Mouse (Mus musculus) kidney, embryonic 14.5 days (tissue): ENCODE data around the gene Megf9. TPM values are rescaled to one million over a fixed set of nuclear protein-coding genes. Genes with fewer than 3 reads are reported as not detected.

ENCODE experiments used
- ATAC-seq: fragments of 200-750 bp; cut with Nextera tagmentation; 2 replicates; pipeline ENCODE4 v1.8.0; 2017; ENCODE audit warnings: moderate number of reproducible peaks, mild to moderate bottlenecking, moderate TSS enrichment, moderate library complexity; ENCODE audit not compliant: low FRiP score, low TSS enrichment
- H3K27ac ChIP-seq: fragments of 300-500 bp; sonication (generic); 2 replicates; pipeline ENCODE4 v1.5.1; 2014; ENCODE audit warnings: low read depth, mild to moderate bottlenecking, low read length, moderate library complexity, mixed read lengths
- H3K27me3 ChIP-seq: fragments of 300-500 bp; sonication (generic); 2 replicates; pipeline ENCODE4 v1.6.1; 2014; ENCODE audit warnings: mild to moderate bottlenecking, low read length; ENCODE audit not compliant: control insufficient read depth, insufficient read depth
- H3K36me3 ChIP-seq: fragments of 300-500 bp; sonication (generic); 2 replicates; pipeline ENCODE4 v1.6.1; 2014; ENCODE audit warnings: low read length, mixed read lengths; ENCODE audit not compliant: control insufficient read depth, insufficient read depth
- H3K4me1 ChIP-seq: fragments of 300-500 bp; sonication (generic); 2 replicates; pipeline ENCODE4 v1.6.1; 2014; ENCODE audit warnings: low read length, mixed read lengths; ENCODE audit not compliant: control insufficient read depth, insufficient read depth
- H3K4me2 ChIP-seq: fragments of 300-500 bp; sonication (generic); replicated peaks from 2 replicates; pipeline ENCODE4 v1.6.1; 2014; ENCODE audit warnings: low read depth, mild to moderate bottlenecking, low read length
- H3K4me3 ChIP-seq: fragments of 300-500 bp; sonication (generic); 2 replicates; pipeline ENCODE4 v1.5.1; 2014; ENCODE audit warnings: mild to moderate bottlenecking, low read length
- H3K9ac ChIP-seq: fragments of 300-500 bp; sonication (generic); 2 replicates; pipeline ENCODE4 v1.6.1; 2014; ENCODE audit warnings: low read depth, mild to moderate bottlenecking, low read length, moderate library complexity
- H3K9me3 ChIP-seq: fragments of 300-500 bp; sonication (generic); 2 replicates; pipeline ENCODE4 v1.6.1; 2016; ENCODE audit warnings: low read length; ENCODE audit not compliant: control insufficient read depth
- WGBS: fragments of 180-500 bp; shearing (Covaris S2); extraction: QIAGEN DNeasy Blood & Tissue Kit; methylation state at CpG from one replicate; pipeline ENCODE4 v1.1.7; 2014; 5-methylcytosine and 5-hydroxymethylcytosine counted together
- polyA plus RNA-seq: library from polyadenylated mRNA; unstranded; fragments of >200 nt; fragmentation: Nextera tagmentation; extraction: Ambion mirVana; gene quantifications from 2 replicates; pipeline ENCODE4 v1.2.1, GENCODE M21; 2014

Megf9 gene
- polyA plus RNA-seq, 1 experiment from 2014 or later: 21.1 TPM

GRCm38 (mm10) chr4:70471398-70471797, 63.4 kb downstream of the Megf9 start:
- no peak overlapping the region for H3K4me3 ChIP-seq
- H3K36me3 ChIP-seq: no peaks in the 10 kb centered on the region
- no peaks in the 10 kb centered on the region for H3K4me1 ChIP-seq
- no peaks in the 10 kb centered on the region for H3K9me3 ChIP-seq
- no peak overlapping the region for H3K4me2 ChIP-seq
- ATAC-seq: no peak
- no peaks in the 10 kb centered on the region for H3K27me3 ChIP-seq
- no peak overlapping the region for H3K9ac ChIP-seq
- 87% methylated on average over 2 of the region's 2 CpGs for WGBS
- H3K27ac ChIP-seq: no peak overlapping the region

- Histone ChIP-seq H3K27ac (no peak overlapping the region), H3K27me3 (no peaks in the 10 kb centered on the region), H3K4me2 (no peak overlapping the region), H3K9me3 (no peaks in the 10 kb centered on the region), H3K36me3 (no peaks in the 10 kb centered on the region), H3K4me1 (no peaks in the 10 kb centered on the region), H3K4me3 (no peak overlapping the region), H3K9ac (no peak overlapping the region)
- ATAC-seq: no peak
- 100% methylated on average over 1 of the region's 1 CpGs for WGBS
These were observed 68.7 kb downstream of the Megf9 start for GRCm38 (mm10) chr4:70465921-70466689.

GRCm38 (mm10) chr4:70463302-70463701, 71.5 kb downstream of the Megf9 start:
- no peak for ATAC-seq
- 79% methylated on average over 2 of the region's 2 CpGs for WGBS

GRCm38 (mm10) chr4:70461416-70461815, 73.4 kb downstream of the Megf9 start:
- H3K4me3 ChIP-seq: no peak overlapping the region
- H3K27ac ChIP-seq: no peak overlapping the region
- no peaks in the 10 kb centered on the region for H3K27me3 ChIP-seq
- no peak overlapping the region for H3K4me2 ChIP-seq
- H3K36me3 ChIP-seq: no peaks in the 10 kb centered on the region
- no peaks in the 10 kb centered on the region for H3K4me1 ChIP-seq
- H3K9me3 ChIP-seq: no peaks in the 10 kb centered on the region
- no peak overlapping the region for H3K9ac ChIP-seq
- no peak for ATAC-seq

More at GRCm38 (mm10) chr4:70463302-70463701, 71.5 kb downstream of the Megf9 start:
- Histone ChIP-seq H3K27me3 (no peaks in the 10 kb centered on the region), H3K27ac (no peak overlapping the region), H3K9me3 (no peaks in the 10 kb centered on the region), H3K4me1 (no peaks in the 10 kb centered on the region), H3K36me3 (no peaks in the 10 kb centered on the region), H3K4me2 (no peak overlapping the region), H3K4me3 (no peak overlapping the region), H3K9ac (no peak overlapping the region)

GRCm38 (mm10) chr4:70452161-70452560, 82.6 kb downstream of the Megf9 start:
- WGBS: 93% methylated on average over 3 of the region's 3 CpGs
- H3K4me2 ChIP-seq: no peak overlapping the region
- H3K9ac ChIP-seq: no peak overlapping the region
- H3K4me1 ChIP-seq: no peaks in the 10 kb centered on the region
- no peak overlapping the region for H3K4me3 ChIP-seq
- no peak overlapping the region for H3K27ac ChIP-seq
- no peaks in the 10 kb centered on the region for H3K27me3 ChIP-seq
- no peaks in the 10 kb centered on the region for H3K9me3 ChIP-seq
- H3K36me3 ChIP-seq: no peaks in the 10 kb centered on the region
- no peak for ATAC-seq

- no peak for ATAC-seq
- 0% methylated on average over 2 of the region's 2 CpGs for WGBS
- H3K36me3 ChIP-seq: no peaks in the 10 kb centered on the region
These were observed 83.0 kb downstream of the Megf9 start for GRCm38 (mm10) chr4:70451750-70452149.

GRCm38 (mm10) chr4:70449668-70450067, 85.1 kb downstream of the Megf9 start:
- no peaks in the 10 kb centered on the region for H3K4me1 ChIP-seq
- no peak overlapping the region for H3K4me3 ChIP-seq
- no peak overlapping the region for H3K9ac ChIP-seq
- H3K36me3 ChIP-seq: no peaks in the 10 kb centered on the region
- no peak overlapping the region for H3K27ac ChIP-seq
- H3K27me3 ChIP-seq: no peaks in the 10 kb centered on the region
- H3K9me3 ChIP-seq: no peaks in the 10 kb centered on the region
- H3K4me2 ChIP-seq: no peak overlapping the region
- WGBS: 95% methylated on average over 1 of the region's 1 CpGs
- no peak for ATAC-seq

More at GRCm38 (mm10) chr4:70451750-70452149, 83.0 kb downstream of the Megf9 start:
- H3K4me1 ChIP-seq: no peaks in the 10 kb centered on the region
- no peak overlapping the region for H3K4me2 ChIP-seq
- no peaks in the 10 kb centered on the region for H3K27me3 ChIP-seq
- H3K27ac ChIP-seq: no peak overlapping the region
- no peak overlapping the region for H3K4me3 ChIP-seq
- no peak overlapping the region for H3K9ac ChIP-seq
- no peaks in the 10 kb centered on the region for H3K9me3 ChIP-seq

GRCm38 (mm10) chr4:70446774-70447173, 88.0 kb downstream of the Megf9 start:
- Histone ChIP-seq H3K9ac (no peak overlapping the region), H3K9me3 (no peaks in the 10 kb centered on the region), H3K27ac (no peak overlapping the region), H3K27me3 (no peaks in the 10 kb centered on the region), H3K4me2 (no peak overlapping the region), H3K36me3 (no peaks in the 10 kb centered on the region), H3K4me3 (no peak overlapping the region), H3K4me1 (no peaks in the 10 kb centered on the region)
- 89% methylated on average over 3 of the region's 3 CpGs for WGBS
- ATAC-seq: no peak

GRCm38 (mm10) chr4:70420202-70420601, 114.6 kb downstream of the Megf9 start:
- no peak overlapping the region for H3K4me2 ChIP-seq
- no peaks in the 10 kb centered on the region for H3K36me3 ChIP-seq
- H3K27ac ChIP-seq: no peak overlapping the region
- WGBS: 76% methylated on average over 2 of the region's 2 CpGs
- no peaks in the 10 kb centered on the region for H3K9me3 ChIP-seq
- H3K4me3 ChIP-seq: no peak overlapping the region
- ATAC-seq: no peak
- no peak overlapping the region for H3K9ac ChIP-seq
- H3K27me3 ChIP-seq: no peaks in the 10 kb centered on the region
- H3K4me1 ChIP-seq: no peaks in the 10 kb centered on the region
